Mouse (Mus musculus): ENCODE measurements at regions not wholly inside any gene's neighbourhood (a gene's known extent, or its start where the extent isn't known, plus 50 kb on each side); places are given as distances from the start of the nearest gene placed in this dataset.

DNA sequence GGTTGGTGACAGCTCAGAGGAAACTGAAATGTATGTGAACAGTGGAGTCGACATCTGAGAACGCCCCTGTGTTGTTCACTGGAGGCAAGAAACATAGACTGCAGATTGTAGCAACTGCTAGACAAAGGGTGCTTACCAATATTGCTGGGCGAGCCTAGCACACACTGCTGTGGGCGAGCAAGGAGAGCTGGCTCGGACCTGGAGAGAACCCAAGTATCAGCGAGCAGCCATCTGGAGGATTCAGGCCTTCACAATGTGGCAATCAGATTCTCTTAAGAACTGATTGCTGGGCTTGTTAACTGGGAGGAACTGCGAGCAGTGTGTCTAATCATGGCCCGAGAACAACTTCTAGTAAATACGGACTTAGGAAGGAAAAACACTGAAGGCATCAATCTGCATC is 128.8 kb upstream of the Nmur2 start:
- peaks cover 48% of the 10 kb centered on the region for H3K27me3 ChIP-seq (replicated peaks)
- no peaks in the 10 kb centered on the region for H3K9me3 ChIP-seq (replicated peaks; ENCODE audit: low read length)
- no peak for DNase-seq (ENCODE audit: extremely low read depth)
- no peak overlapping the region for H3K4me3 ChIP-seq (replicated peaks in 1 of 3; ENCODE audit: low read depth in 2 of 3, low read length in 2 of 3, poor library complexity in 1 of 3)
- in situ Hi-C loops (cut with MboI; ENCODE audit: low pct_ligation_motif_present, low pct_unique_long_range_greater_than_20kb, low sequenced_read_pairs) = no loop called here
- H3K27ac ChIP-seq (ENCODE audit: insufficient read depth, low read depth) = no peak overlapping the region
- no peaks in the 10 kb centered on the region for H3K36me3 ChIP-seq (replicated peaks in 1 of 2; ENCODE audit: control insufficient read depth in 1 of 2, insufficient read depth in 1 of 2, low read length in 1 of 2)
- TF ChIP-seq EP300 (IDR thresholded peaks at IDR 0.05; ENCODE audit: low read length) (no peak), E2F4 (IDR thresholded peaks at IDR 0.05; ENCODE audit: insufficient replicate concordance, low read depth, low read length) (no peak), USF1 (IDR thresholded peaks at IDR 0.05; ENCODE audit: low read depth, low read length) (no peak), CHD2 (IDR thresholded peaks at IDR 0.05; ENCODE audit: low read length) (no peak), ELF1 (IDR thresholded peaks at IDR 0.05; ENCODE audit: low read depth, low read length) (no peak), ZKSCAN1 (IDR thresholded peaks at IDR 0.05; ENCODE audit: borderline replicate concordance, low read depth, low read length) (no peak), NRF1 (IDR thresholded peaks at IDR 0.05; ENCODE audit: low read depth, low read length) (no peak), RAD21 (IDR thresholded peaks at IDR 0.05; ENCODE audit: low read depth, low read length) (no peak), SMC3 (IDR thresholded peaks at IDR 0.05; ENCODE audit: low read depth, low read length) (no peak), MAX (IDR thresholded peaks at IDR 0.05; ENCODE audit: low read length) (no peak), GABPA (IDR thresholded peaks at IDR 0.05; ENCODE audit: insufficient replicate concordance, low read depth, low read length) (no peak), JUND (conservative IDR thresholded peaks at IDR 0.05; ENCODE audit: low read depth, low read length) (no peak), NELFE (IDR thresholded peaks at IDR 0.05; ENCODE audit: low read depth, low read length) (no peak), ZMIZ1 (IDR thresholded peaks at IDR 0.05; ENCODE audit: low read depth, low read length) (no peak), PAX5 (IDR thresholded peaks at IDR 0.05; ENCODE audit: low read length) (no peak), RCOR1 (conservative IDR thresholded peaks at IDR 0.05; ENCODE audit: low read depth, low read length) (no peak), TCF12 (IDR thresholded peaks at IDR 0.05; ENCODE audit: low read depth, low read length) (no peak), UBTF (IDR thresholded peaks at IDR 0.05; ENCODE audit: low read depth, low read length) (no peak), CTCF (conservative IDR thresholded peaks at IDR 0.05 in 1 of 2, IDR thresholded peaks at IDR 0.05 in 1 of 2; ENCODE audit: low read depth in 2 of 2, low read length in 2 of 2) (no peak), CHD1 (IDR thresholded peaks at IDR 0.05; ENCODE audit: low read depth, low read length) (no peak)
- H3K9ac ChIP-seq (ENCODE audit: insufficient read depth, low read depth) = no peak overlapping the region
- H3K4me2 ChIP-seq (ENCODE audit: insufficient read depth, low read depth, poor library complexity, severe bottlenecking) = no peak overlapping the region
- no peaks in the 10 kb centered on the region for H3K4me1 ChIP-seq (ENCODE audit: control insufficient read depth in 1 of 2, insufficient read depth in 2 of 2)
- dilution Hi-C loops (cut with MboI; ENCODE audit: extremely low pct_ligation_motif_present, extremely low pct_unique_long_range_greater_than_20kb, low sequenced_read_pairs) = no loop called here
- no peaks in the 10 kb centered on the region for H3K79me2 ChIP-seq (replicated peaks; ENCODE audit: control insufficient read depth, extremely low read depth, insufficient read depth, poor library complexity, severe bottlenecking)

DNA sequence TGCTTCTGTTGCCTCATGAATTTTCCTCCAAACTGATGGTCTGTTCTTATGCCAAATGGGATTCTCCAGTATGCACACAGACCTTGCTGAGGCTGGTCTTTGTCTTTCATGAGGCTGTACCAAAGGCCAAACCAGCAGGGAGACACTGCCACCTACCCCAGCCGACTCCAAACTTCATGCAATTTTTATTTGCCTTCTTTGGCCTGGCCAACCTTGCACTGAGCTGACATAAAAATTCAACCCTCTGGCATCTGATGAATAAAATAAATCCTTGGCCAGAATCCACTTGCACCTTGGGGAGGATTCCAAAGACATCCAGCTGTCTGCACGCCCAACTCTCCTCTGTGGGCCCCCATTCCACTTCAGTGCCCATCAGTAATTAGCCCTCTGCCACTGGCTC is 126.0 kb upstream of the Nmur2 start:
- no peak overlapping the region for H3K4me2 ChIP-seq (ENCODE audit: insufficient read depth, low read depth, poor library complexity, severe bottlenecking)
- H3K9me3 ChIP-seq (replicated peaks; ENCODE audit: low read length) = no peaks in the 10 kb centered on the region
- no peak overlapping the region for H3K27ac ChIP-seq (ENCODE audit: insufficient read depth, low read depth)
- no peak overlapping the region for H3K9ac ChIP-seq (ENCODE audit: insufficient read depth, low read depth)
- no peak overlapping the region for H3K4me3 ChIP-seq (replicated peaks in 1 of 3; ENCODE audit: low read depth in 2 of 3, low read length in 2 of 3, poor library complexity in 1 of 3)
- H3K79me2 ChIP-seq (replicated peaks; ENCODE audit: control insufficient read depth, extremely low read depth, insufficient read depth, poor library complexity, severe bottlenecking) = no peaks in the 10 kb centered on the region
- H3K4me1 ChIP-seq (ENCODE audit: control insufficient read depth in 1 of 2, insufficient read depth in 2 of 2) = no peaks in the 10 kb centered on the region
- in situ Hi-C loops (cut with MboI; ENCODE audit: low pct_ligation_motif_present, low pct_unique_long_range_greater_than_20kb, low sequenced_read_pairs) (no loop called here), dilution Hi-C loops (cut with MboI; ENCODE audit: extremely low pct_ligation_motif_present, extremely low pct_unique_long_range_greater_than_20kb, low sequenced_read_pairs) (no loop called here)
- no peak for TF ChIP-seq MAX (IDR thresholded peaks at IDR 0.05; ENCODE audit: low read length)
- DNase-seq (ENCODE audit: extremely low read depth) = no peak
- peaks cover 46% of the 10 kb centered on the region for H3K27me3 ChIP-seq (replicated peaks)
- H3K36me3 ChIP-seq (replicated peaks in 1 of 2; ENCODE audit: control insufficient read depth in 1 of 2, insufficient read depth in 1 of 2, low read length in 1 of 2) = no peaks in the 10 kb centered on the region
